Mouse (Mus musculus) embryonic fibroblast, embryonic 13.5 days (primary cell): ENCODE results near the gene Tmem200b. TPM values are rescaled to one million over a fixed set of nuclear protein-coding genes. Genes with fewer than 3 reads are reported as not detected.

ENCODE experiments used
- H3K27ac ChIP-seq: 2 replicates; pipeline ENCODE4 v1.5.1; 2012; ENCODE audit warnings: low read length, control low read depth, inconsistent platforms; ENCODE audit not compliant: insufficient read depth
- H3K4me1 ChIP-seq: 2 replicates; pipeline ENCODE4 v1.6.1; 2011; ENCODE audit warnings: low read length; ENCODE audit not compliant: control insufficient read depth, insufficient read depth
- H3K4me3 ChIP-seq: 2 replicates; pipeline ENCODE4 v1.5.1; 2011; ENCODE audit warnings: mild to moderate bottlenecking, control low read depth, low read length; ENCODE audit not compliant: insufficient read depth
- CTCF ChIP-seq: IDR thresholded peaks from 2 replicates; pipeline ENCODE4 v1.5.1; 2011; ENCODE audit warnings: mild to moderate bottlenecking, control low read depth, low read length, moderate library complexity, borderline replicate concordance; ENCODE audit not compliant: insufficient read depth
- POLR2A ChIP-seq: IDR thresholded peaks from 2 replicates; pipeline ENCODE4 v1.6.1; 2011; ENCODE audit warnings: low read depth, mild to moderate bottlenecking, control low read depth, low read length, moderate library complexity
- polyA plus RNA-seq: library from polyadenylated mRNA; stranded (reverse); fragments of >200 nt; gene quantifications from 2 replicates; pipeline ENCODE4 v1.2.4, GENCODE M21; 2011; ENCODE audit warnings: low read depth; ENCODE audit not compliant: missing spikeins, insufficient read length

Gene Tmem200b
- polyA plus RNA-seq, 1 experiment, result 8.0 TPM

DNA sequence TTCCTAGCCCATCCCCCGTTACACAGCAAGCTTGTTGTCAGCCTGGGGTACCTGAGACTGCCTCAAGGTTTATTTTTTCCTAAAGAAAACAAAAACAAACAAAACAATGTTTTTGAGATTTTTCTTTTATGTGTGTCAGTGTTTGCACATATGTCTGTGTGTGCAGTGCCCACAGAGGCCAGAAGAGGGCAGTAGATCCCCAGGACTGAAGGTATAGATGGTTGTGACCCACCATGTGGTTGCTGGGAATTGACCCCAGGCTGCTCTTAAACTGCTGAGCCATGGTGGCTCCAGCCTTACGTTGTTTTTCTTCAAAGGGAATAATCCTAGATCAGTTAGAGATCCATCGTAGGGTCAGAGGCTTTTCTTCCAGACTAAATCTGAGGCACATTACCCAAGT lies 13.7 kb upstream of the Tmem200b start:
- Histone ChIP-seq H3K4me3 (no peak overlapping the region), H3K27ac (no peak overlapping the region), H3K4me1 (peaks cover 4% of the 10 kb centered on the region; the same call in 1 of the 2 replicates)
- TF ChIP-seq CTCF (no peak), POLR2A (no peak)

DNA sequence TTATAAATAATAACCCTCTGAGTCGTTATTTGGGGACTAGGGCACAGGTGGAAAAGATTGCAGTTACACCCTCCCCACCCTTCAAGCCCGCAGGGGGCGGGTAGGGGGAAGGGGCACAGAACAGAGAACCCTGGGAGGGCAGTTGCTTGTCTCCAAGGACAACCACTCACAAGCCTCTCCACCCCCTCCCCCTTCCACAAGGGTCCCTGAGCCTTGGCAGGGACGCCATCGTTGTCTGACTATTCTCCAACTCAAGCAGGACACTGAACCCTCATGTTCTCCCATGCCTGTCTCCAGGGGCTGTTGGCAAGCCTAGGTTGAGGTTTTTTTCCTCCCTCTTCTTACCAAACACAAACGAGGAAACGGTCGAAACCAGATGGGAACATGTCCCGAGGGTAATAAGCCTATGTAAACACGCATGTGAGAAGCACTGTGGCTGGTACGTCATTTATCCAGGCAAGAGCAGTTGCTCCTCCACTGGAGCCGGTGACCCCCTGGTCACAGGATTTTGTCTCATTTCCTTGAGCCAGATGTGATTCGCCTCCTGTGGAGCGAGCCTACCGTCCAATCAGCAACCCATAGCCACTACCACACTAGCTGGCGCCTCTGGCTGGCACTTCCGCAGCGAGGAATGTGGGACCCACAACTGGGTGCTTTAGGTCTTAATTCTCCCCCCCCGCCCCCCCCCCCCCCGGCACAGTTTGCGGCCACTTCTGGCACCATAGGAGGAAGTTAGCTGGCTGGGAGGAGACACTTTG lies 11.2 kb upstream of the Tmem200b start:
- no peak for TF ChIP-seq POLR2A
- TF ChIP-seq CTCF, result no peak
- Histone ChIP-seq H3K27ac (no peak overlapping the region), H3K4me1 (peaks cover 4% of the 10 kb centered on the region; the same call in 1 of the 2 replicates), H3K4me3 (no peak overlapping the region)

DNA sequence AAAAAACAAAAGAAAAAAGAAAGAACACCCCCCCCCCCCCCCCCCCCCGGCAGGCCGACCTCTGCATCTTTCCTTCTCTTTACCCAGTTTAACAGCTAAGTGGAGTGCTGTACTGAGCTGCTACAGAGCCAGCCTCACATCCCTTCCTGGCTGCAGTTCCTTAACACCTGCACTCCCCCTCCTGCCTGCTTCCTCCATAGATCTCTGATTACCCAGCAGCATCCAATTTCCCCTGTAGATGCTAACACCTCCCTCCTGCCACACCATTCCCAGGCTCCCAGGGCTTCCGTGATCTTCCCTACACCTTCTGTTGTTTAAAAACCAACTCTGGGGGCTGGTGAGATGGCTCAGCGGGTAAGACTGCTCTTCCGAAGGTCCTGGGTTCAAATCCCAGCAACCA lies 10.1 kb upstream of the Tmem200b start:
- peaks cover 4% of the 10 kb centered on the region; the same call in 1 of the 2 replicates for H3K4me1 ChIP-seq
- no peak overlapping the region for H3K4me3 ChIP-seq
- no peak overlapping the region for H3K27ac ChIP-seq
- TF ChIP-seq POLR2A (no peak), CTCF (no peak)

DNA sequence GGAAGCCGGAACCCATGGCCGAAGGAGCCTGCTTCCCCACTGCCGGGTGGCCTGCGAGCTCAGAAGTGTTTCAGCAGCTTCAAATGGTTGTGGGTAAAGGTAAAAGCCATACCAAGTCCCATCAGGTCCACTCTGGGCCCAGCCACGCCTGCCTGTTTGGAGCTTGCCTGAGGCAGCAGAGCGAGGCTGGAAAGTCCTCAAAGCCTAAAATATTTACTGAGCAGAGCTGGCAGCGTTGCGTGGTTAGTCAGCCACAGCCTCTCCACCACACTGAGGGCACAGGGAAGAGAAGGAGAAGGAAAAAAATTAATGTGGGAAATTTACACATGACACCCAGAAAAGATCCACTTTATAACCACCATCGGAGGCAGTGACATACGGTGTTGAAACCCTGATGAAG lies 8.0 kb upstream of the Tmem200b start:
- H3K4me1 ChIP-seq, result peaks cover 4% of the 10 kb centered on the region; the same call in 1 of the 2 replicates
- TF ChIP-seq POLR2A, result no peak
- no peak for TF ChIP-seq CTCF

GRCm38 (mm10) chr4:131914046-131914643 lies 7.4 kb upstream of the Tmem200b start:
- Histone ChIP-seq H3K4me1 (peaks cover 4% of the 10 kb centered on the region; the same call in 1 of the 2 replicates), H3K27ac (no peak overlapping the region), H3K4me3 (no peak overlapping the region)
- TF ChIP-seq CTCF (no peak), POLR2A (no peak)

More for the DNA sequence above, 8.0 kb upstream of the Tmem200b start:
- Histone ChIP-seq H3K27ac (no peak overlapping the region), H3K4me3 (no peak overlapping the region)

GRCm38 (mm10) chr4:131914891-131915469 lies 6.6 kb upstream of the Tmem200b start:
- H3K4me1 ChIP-seq, result peaks cover 4% of the 10 kb centered on the region; the same call in 1 of the 2 replicates
- H3K4me3 ChIP-seq, result 0 out of 2 replicates have a peak overlapping the region, but pooled peaks have one; percentile 4
- H3K27ac ChIP-seq, result no peak overlapping the region

DNA sequence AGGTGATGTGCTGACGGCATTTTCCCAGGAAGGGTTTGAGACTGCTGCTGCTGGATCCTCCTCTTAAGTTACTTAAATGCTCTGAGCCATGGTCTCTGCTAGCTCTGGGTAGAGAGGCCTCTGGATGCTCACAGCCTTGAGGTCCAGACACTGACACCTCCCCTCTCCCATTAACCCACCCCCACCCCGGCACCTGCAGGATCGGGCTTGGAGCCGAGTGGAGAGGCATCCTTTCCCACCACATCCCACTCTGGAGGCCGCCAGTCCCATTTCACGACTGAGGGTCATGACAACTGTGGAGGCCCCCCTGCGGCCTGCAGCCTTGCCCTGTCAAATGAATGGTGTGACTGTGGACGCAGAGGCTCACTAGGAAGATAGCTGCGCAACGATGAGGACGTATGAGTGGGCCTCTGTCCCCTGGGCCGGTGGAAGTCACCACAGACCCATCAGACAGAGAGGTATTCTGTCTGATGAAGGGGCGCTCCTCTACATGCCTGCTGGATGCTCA lies 5.7 kb upstream of the Tmem200b start:
- H3K27ac ChIP-seq, result no peak overlapping the region
- no peaks in the 10 kb centered on the region; the same call in 1 of the 2 replicates for H3K4me1 ChIP-seq
- TF ChIP-seq POLR2A (no peak), CTCF (no peak)
- no peak overlapping the region for H3K4me3 ChIP-seq

More at GRCm38 (mm10) chr4:131914891-131915469, 6.6 kb upstream of the Tmem200b start:
- TF ChIP-seq CTCF (no peak), POLR2A (peak; percentile 48; the same call in 1 of the 2 replicates)

DNA sequence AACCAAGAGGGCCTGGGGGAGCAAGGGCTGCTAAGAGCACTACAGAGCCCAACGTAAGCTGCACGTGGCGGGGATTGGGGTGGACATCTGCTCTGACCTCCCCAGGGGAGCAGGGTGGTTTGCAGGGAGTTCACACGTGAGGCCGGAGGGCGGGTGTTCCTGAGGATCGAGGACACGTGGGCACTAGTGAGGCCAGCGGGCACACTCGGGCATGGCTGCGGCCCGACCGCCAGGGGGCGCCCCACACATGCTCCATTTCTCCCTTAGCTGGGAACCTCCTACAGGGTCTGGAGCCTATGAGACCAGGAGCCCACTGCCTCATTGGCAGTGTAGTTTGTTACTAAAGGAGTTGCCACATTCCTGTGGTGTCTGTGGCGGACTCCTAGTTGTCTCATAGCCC lies 5.1 kb upstream of the Tmem200b start:
- H3K4me1 ChIP-seq, result no peaks in the 10 kb centered on the region; the same call in 1 of the 2 replicates
- no peak overlapping the region for H3K27ac ChIP-seq
- TF ChIP-seq POLR2A (no peak), CTCF (peak; percentile 76)
- no peak overlapping the region for H3K4me3 ChIP-seq

DNA sequence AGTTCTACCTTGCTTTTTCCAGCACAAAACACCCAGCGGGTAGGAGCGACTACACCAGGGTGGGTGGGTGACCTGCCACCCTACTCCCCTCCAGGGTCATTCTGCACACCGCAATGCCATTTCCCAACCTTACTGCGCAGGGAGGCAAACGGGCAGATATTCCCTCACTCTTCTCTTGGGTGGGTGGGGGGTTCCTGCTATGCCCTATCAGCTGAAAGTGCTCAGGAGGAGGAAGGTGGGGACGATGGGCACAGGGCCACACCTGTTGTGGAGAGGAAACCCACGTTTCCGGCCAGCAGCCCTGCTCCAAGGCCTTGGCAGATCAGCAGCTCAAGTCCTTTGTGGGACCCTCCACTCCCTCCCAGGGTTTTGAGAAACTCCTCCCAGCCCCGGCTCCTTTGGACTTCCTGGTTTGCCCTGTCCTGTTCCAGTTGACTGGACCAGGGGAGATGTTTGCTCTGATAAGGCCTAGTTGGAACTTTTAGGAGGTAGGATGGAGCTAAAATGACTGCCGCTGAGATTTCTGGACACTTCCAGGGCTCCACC lies 4.5 kb upstream of the Tmem200b start:
- no peak overlapping the region for H3K27ac ChIP-seq
- no peak for TF ChIP-seq CTCF
- TF ChIP-seq POLR2A, result no peak
- no peak overlapping the region for H3K4me3 ChIP-seq
- no peaks in the 10 kb centered on the region; the same call in 1 of the 2 replicates for H3K4me1 ChIP-seq
